Mouse (Mus musculus) heart, postnatal 10 days (tissue): ENCODE results near the gene Sf3b2. TPM values are rescaled to one million over a fixed set of nuclear protein-coding genes. Genes with fewer than 3 reads are reported as not detected.

Source experiments
- DNase-seq, 2 experiments: peaks; one replicate each; pipeline ENCODE4 v3.0.0; 2021
- intact Hi-C: fragments of 180-260 bp; cut with DNase I; formaldehyde crosslinking; loops from one replicate; pipeline ENCODE4 v1.15.1; 2025
- total RNA-seq, 2 experiments: library from RNA; stranded (reverse); gene quantifications; 2 replicates each; pipeline ENCODE4 v1.2.3; 2021

The Sf3b2 gene
- total RNA-seq: 100 to 1,000 TPM; 129 to 136 TPM

DNA sequence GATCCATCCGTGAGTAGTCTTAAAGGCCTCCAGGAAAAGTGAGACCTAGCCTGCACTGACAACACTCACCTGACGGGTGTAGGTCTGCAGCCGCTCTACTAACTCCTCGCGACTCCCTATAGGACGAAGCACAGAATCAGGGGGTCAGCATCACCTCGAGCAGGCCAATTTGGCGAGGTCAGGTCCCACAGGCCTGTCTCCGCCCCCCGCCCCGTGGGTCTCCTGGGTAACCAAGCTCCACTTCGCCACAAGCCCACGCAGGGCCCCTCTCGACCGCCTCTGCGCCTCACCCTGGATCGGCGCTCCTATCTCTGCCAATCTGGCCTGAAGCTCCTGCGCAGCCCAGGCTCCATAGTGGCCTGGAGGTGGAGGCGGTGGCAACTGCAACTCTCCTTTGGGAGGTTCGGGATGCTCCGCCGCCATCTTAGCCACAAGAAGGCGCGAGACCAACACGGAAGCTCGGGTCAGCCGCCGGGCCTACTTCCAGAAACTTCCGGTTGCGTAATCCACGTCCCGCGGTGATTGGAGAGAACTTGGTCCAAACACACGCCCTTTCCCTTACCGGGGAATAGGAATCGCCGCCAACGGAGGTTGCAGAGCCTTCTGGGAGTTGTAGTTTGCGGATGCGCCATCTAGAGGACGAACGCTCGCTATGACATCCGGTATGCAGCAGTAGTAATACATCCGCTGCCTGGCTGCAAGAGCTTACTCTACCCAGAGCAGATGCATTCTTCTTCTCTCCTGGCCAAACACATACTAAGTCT, at the start of gene Sf3b2:
Sf3b2 (minus strand) TSS at position 484 of the 764 bp plus-strand sequence.
- intact Hi-C loops: loop anchor here (2.0 kb wide), 1 partner anchor 20 kb away; no protein-coding TSS in a partner anchor
- DNase-seq: peak; percentile 99 to 100

DNA sequence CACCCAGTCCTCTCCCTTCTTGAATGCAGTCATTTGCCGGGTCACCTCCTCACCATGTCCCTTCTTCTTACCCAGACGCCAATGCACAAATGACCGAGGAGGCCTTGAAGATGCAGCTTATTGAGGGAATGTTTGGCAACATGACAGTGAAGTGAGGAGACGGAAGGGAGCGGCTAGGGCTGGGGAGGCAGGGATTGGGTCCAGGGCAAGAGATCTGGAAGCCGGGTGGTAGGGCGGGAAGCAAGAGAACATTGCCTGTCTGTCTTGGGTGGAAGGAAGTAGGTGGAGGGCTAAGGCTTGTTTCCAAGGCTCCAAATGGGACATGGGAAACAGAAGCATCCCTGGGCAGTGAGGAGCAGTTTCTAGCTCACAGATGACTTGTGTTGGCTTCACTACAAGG, 46.1 kb upstream of the Sf3b2 start:
- DNase-seq: peak; percentile 25 to 43
- intact Hi-C loops: no loop called here

DNA sequence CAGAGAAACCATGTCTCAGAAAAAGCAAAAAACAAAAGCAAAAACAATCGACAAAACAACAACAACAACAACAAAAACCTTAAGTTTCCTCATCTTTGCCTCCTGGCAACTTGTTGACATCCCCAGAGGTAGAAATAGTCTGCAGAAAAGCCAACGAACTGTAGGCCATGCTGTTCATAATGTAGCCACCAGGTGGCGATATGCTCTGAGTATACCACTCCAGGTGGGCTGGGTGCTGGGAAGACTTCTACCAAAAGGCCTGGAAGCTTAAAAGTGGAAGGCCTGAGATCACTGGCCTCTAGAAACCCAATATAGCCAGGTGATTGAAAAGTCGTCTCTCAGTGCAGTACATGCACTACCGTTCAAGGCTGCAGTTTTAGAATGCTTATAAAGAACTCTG, 42.7 kb upstream of the Sf3b2 start:
- intact Hi-C loops: loop anchor here (1.0 kb wide), 1 partner anchor 10 kb away; no protein-coding TSS in a partner anchor
- peak; percentile 79 to 91 for DNase-seq

DNA sequence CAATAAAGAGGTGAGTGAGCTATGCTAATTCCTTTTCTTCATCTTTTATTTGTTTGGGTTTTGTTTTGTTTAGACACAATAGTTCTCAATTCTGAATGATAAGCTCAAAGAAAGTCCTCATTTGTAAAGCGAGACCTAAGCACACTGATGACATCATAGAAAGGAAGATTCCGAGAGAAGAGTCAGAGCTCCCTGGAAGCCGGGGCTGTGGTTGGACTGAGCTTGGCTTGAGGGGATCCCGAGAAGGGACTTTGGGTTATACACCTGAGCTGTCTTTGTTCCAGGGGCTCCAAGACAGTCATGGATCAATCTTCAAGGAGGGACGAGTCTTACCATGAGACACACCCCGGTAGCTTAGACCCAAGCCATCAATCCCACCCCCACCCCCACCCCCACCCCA, 40.2 kb upstream of the Sf3b2 start, which contains the start of gene Catsper1:
Catsper1 (plus strand) TSS at position 301 of the 400 bp plus-strand sequence.
- DNase-seq: no peak
- intact Hi-C loops: no loop called here

DNA sequence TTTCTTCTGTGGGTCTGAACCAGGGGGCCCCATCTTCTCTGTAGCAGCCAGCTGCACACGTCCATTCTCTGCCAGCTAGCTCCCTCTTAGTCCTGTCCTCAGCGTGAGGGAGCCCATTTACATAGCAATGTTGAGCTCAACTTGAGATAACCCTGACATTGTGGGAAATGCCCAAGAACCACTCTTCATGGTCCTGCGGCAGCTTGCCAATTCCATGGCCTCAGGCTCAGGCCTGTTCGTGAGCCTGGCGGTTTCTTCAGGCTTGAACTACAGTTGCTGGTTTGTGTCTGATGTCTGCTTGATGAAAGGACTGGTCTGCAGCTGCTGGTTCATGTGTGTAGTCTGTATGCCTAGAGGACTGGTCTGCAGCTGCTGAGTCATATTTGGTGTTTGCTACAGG, 39.5 kb upstream of the Sf3b2 start:
- intact Hi-C loops: no loop called here
- no peak for DNase-seq

DNA sequence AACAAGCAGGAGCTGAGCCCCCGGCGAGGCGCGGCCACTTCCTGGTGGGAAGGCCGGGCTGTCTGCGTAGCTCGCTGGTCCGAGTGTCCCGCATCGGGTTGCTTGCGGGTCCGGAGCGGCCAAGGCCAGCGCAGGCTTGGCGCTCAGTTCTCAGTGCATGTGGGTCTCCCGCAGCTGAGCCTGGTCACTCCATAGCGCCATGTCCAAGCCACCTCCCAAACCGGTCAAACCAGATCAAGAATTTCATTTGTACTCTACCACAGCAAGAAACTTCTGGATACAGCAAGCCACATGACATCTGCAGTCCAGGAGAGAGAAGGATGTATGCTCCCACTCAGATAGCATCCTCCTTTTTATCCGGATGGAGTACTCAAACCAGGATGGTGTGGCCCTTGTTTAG, 32.7 kb upstream of the Sf3b2 start:
- no peak for DNase-seq
- intact Hi-C loops: loop anchor here (5.0 kb wide), 1 partner anchor 131 kb away; no protein-coding TSS in a partner anchor

DNA sequence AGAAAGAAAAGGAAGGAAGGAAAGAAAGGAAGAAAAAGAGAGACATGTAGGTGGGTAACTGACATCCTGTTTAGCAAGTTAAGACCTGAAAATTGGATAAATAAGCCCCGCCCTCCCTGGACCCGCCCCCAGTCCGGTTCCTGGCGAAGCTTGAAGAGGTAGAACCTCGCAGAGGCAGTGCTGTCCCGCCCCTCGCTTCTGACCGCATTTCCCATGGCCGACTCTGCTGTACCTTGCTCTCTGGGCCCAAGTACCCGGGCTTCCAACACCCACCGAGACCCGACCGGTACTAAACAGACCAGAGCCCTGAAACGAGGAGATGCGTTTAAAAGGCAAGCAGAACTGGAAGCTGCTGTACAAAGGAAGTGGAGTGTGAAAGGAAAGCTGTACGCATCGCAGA, 28.5 kb upstream of the Sf3b2 start:
- no peak for DNase-seq
- intact Hi-C loops: no loop called here

DNA sequence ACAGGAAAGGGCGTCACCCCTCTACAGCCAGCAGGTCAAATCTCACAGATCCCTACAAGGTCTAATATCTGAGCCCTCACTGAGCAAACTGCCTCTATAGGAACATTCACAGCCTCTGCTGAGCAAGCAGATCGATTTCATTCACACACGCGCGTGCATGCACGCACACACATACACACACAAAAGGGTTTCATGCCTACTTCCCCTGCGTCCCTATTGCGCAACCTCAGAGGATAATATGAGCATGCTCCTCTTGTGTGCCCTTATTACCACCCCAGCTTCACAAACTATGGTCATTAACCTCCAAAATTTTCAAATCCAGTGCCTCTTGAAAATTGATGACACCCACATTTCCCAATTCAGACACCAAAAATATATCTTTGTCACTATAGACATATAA, 17.9 kb upstream of the Sf3b2 start:
- intact Hi-C loops: no loop called here
- DNase-seq: no peak

DNA sequence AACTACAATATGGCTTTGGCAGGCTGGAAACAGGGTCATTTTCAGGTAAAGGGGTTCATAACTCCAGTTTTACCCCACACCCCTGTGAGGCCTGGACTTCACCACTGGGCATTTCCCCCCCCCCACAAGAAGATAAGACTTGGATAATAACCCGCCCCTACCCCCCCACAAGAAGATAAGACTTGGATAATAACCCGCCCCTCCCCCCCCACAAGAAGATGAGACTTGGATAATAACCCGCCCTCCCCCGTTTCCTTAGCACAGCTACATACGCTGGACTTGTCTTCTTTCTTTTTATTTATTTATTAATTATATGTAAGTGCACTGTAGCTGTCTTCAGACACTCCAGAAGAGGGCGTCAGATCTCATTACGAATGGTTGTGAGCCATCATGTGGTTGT, 13.8 kb upstream of the Sf3b2 start:
- intact Hi-C loops: no loop called here
- DNase-seq: no peak

DNA sequence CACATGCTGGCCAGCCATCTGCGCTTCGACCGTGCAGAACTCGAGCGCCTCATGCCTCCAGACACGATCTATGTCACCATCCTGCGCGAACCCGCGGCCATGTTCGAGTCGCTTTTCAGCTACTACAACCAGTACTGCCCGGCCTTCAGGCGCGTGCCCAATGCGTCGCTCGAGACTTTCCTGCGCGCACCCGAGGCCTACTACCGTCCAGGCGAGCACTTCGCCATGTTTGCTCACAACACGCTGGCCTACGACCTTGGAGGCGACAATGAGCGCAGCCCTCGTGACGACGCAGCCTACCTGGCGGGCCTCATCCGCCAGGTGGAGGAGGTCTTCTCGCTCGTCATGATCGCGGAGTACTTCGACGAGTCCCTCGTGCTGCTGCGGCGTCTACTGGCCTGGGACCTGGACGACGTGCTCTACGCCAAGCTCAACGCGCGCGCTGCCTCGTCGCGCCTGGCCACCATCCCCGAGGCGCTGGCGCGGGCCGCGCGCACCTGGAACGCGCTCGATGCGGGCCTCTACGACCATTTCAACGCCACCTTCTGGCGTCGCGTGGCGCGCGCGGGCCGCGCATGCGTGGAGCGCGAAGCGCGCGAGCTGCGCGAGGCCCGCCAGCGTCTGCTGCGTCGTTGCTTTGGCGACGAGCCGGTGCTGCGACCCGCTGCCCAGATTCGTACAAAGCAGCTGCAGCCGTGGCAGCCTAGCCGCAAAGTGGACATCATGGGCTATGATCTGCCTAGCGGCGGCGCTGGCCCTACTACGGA, 11.9 kb upstream of the Sf3b2 start:
- DNase-seq: peak in 1 of 2 experiments; percentile 35
- intact Hi-C loops: no loop called here

DNA sequence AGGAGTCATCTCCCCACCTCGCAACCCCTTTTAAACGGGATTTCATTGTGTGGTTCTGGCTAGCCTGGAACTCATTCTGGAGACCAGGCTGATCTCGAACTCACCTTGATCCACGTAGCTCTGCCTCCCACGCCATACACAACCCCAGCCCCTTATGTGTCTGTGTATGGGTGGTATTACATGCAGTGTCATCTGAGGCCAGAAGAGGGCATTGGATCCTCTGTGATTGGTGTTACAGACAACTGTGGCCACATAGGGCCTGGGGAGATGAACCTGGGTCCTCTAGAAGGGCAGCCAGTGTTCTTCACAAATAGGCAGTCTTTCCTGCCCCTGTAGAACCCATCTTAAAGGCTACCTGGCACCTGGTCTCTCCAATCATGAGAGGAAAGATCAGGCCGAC, 11.0 kb upstream of the Sf3b2 start:
- intact Hi-C loops: no loop called here

DNA sequence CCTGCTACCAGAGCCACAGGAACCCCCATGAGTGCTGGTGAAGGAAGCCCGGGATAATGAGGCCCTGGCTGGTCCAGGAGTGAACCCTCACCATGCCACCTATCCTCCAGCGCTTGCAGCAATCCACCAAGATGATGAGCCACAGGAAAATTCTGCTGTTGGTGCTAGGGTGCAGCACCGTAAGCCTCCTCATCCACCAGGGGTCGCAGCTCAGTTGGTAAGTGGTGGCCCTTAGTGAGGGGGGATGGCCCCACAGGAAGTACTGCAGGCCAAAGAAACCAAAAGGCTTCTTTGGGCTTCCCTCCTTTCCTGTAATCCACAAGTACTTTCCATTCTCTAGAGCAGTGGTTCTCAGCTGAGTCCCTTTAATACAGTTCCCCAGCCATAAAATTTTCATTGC, 7.2 kb upstream of the Sf3b2 start:
- DNase-seq: peak; percentile 60 to 78
- intact Hi-C loops: loop anchor here (1.0 kb wide), 1 partner anchor 46 kb away; no protein-coding TSS in a partner anchor

More for the DNA sequence above, 11.0 kb upstream of the Sf3b2 start:
- peak in 1 of 2 experiments; percentile 21 for DNase-seq

DNA sequence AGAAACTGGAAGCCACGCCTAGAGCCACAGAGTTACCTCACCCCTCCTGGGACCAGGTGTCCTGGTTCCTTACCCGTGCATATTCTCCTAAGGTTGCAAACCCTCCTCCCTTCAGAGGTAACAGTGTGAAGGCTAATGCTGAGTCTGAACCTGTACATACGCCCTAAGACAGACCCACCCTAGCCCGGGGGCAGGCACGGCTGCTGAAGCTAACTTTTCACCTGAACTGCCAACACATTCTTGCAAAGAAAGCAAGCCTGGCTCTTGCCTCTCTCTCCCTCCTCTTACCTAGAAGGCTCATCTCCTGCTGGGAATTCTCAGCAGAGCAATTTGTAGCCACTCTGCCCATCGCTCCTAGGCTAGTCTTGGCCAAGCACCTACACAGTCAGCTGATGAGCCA, 5.3 kb upstream of the Sf3b2 start:
- no peak for DNase-seq
- intact Hi-C loops: no loop called here

DNA sequence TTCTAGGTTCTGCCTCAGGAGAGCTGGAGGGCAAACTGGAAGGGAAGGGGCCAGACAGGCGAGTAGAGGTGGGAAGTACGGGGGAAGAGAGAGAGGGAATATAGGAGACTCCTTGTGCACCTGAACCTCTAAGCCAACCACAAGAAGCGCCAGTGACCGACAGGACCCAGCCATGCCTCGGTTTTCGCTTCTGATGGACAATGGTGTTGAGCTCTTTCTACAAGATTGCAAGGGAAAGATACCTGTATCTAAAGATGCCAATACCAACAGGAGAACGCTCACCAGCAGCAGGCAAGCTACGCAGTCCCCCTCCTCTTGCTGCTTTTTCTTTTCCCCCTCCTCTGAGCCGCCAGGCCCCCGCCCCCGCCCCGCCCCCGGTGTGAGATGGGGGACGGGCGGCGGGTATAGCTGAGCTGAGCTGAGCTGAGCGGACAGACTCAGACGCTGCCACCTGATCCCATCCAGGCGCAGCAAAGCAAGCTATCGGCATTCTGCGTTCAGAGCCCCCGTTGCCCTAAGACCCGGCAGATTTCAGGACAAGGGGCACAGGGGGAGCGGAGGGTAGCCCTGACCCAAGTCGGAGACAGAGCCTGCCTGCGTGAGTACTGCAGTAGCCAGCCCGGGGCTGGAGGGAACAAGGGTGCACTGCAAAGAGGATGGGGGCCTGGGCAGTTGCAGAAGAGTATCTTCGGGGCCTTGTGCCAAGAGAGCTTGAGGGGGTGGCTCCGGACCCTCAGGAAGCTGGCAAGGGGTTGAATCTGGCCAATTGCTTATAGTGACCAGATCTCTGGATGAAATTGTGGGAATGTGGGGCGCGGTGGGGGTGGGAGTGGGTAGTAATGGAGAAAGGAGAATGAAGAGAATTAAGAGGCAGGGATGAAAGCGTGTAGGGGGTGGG, 2.9 kb upstream of the Sf3b2 start, which contains the start of gene Gal3st3:
Gal3st3 (plus strand) TSS at position 429 of the 898 bp plus-strand sequence.
- DNase-seq: peak in 1 of 2 experiments; percentile 19
- intact Hi-C loops: loop anchor here (2.0 kb wide), 1 partner anchor 49 kb away; no protein-coding TSS in a partner anchor

DNA sequence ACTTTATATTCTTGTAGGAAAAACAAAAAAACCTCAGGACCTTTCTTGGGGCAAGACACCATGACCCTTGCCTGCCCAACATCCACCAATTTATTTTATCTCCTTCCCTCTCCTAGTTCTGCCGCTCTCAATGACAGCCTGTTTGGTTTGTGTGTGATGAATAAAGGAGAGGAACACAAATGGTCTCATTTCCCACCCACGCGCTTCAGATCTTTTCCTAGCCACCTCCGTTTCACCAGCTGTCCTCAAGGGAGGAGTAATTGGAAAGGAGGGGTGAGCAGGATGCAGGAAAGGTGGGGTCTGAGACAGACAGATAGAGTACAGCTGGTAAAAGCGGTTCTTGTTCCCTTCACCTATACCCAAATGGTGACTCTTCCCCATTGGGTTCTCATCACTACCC, 1.4 kb upstream of the Sf3b2 start:
- intact Hi-C loops: loop anchor here (2.0 kb wide), 1 partner anchor 50 kb away; no protein-coding TSS in a partner anchor
- DNase-seq: no peak

DNA sequence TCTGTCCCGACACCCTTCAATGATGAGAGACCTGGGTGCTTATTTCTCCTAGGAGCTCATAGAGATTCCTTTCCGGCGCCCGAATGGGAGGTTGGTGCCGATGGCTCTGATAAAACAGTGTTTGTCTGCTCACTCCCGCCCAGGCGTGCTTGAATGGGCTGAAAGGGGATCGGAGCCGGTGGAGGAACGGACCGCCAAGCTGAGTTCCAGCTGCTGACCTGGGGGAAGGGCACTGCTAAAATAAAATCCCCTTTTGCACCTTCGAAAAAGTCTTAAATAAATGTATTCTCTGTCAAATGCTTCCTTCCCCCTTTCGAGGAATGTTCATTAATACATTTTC, 451 bp upstream of the Sf3b2 start:
- DNase-seq: no peak
- intact Hi-C loops: loop anchor here (2.0 kb wide), 2 partner anchors 21 to 51 kb away; no protein-coding TSS in a partner anchor

DNA sequence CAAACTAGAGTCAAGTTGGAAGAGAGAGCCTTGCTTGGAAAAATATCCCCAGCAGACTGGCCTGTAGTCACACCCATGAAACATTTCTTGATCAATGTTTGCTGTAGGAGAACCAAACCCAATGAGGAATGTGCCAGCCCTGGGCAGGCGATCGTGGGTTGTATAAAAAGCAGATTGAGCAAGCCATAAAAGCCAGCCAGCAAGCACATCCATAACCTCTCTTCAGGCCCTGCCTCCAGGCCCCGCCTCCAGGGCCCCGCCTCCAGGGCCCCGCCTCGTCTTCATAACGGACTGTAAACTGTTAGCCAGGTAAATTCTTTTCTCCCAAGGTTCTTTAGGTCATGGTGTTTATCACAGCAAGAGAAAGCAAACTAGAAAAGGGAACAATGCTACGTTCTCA, 16.9 kb downstream of the Sf3b2 start:
- DNase-seq: no peak
- intact Hi-C loops: no loop called here

DNA sequence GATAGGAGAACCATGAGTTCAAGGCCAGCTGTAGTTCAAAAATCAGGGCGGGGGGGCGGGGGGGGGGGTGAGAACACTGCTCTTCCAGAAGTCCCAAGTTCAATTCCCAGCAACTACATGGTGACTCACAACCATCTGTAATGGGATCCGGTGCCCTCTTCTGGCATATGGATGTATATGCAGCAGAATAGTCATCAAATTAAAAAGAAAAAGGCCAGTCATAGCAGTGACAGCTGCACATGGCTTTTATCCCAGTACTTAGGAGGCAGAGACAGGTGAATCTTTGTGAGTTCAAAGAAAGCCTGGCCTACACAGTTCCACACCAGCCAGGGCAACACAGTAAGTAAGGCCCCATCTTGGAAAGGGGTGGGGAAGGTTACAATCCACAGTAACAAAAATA, 18.1 kb downstream of the Sf3b2 start:
- intact Hi-C loops: no loop called here
- no peak for DNase-seq

DNA sequence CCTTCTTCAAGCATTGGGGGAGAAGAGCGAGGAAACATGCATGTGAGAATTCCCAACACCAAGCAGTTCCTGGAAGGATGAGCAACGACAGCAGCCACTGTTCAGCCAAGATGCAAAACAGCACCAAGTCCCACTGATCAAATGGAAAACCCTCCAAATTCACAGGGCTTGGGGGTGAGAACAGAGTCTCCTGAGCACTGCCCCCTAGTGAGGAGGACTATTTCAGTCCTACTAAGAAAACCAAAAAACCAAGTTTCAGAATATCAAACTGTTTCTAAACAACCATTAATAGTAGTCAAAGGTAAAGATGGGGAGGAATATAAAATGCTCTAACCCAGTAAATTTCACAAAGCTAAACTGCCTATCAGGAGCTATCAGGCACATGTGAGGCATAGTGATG, 18.7 kb downstream of the Sf3b2 start:
- intact Hi-C loops: no loop called here
- no peak for DNase-seq

DNA sequence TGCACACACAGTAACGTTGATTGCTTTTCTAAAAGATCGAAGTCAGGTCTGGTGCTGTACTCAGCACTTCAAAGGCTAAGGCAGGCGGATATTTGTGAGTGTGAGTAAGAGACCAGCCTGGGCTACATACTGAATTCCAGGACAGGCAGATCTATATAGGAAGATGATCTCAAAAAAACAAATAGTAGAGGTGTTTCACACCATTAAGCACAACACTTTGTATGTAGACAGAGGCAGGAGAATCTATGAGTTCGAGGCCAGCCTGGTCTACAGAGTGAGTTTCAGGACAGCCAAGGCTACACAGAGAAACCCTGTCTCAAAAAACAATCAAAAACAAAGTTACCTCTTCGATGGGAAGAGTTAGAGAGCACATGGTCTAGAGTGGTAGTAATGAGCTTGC, 19.5 kb downstream of the Sf3b2 start:
- intact Hi-C loops: loop anchor here (2.0 kb wide), 2 partner anchors 19 to 79 kb away; partner anchors contain the start of gene Sf3b2

More for the DNA sequence above, 19.5 kb downstream of the Sf3b2 start:
- no peak for DNase-seq
